Mouse (Mus musculus) naive thymus-derived CD4-positive, alpha-beta T cell, adult 5 months (primary cell): ENCODE results near the gene Asz1. TPM values are rescaled to one million over a fixed set of nuclear protein-coding genes. Genes with fewer than 3 reads are reported as not detected.

ENCODE experiments used
- polyA plus RNA-seq: library from polyadenylated mRNA; unstranded; fragments of 100-300 nt; shearing (Covaris generic); gene quantifications from one replicate; pipeline ENCODE4 v1.2.1, GENCODE M21; 2017

Asz1 gene
- not detected for polyA plus RNA-seq

DNA sequence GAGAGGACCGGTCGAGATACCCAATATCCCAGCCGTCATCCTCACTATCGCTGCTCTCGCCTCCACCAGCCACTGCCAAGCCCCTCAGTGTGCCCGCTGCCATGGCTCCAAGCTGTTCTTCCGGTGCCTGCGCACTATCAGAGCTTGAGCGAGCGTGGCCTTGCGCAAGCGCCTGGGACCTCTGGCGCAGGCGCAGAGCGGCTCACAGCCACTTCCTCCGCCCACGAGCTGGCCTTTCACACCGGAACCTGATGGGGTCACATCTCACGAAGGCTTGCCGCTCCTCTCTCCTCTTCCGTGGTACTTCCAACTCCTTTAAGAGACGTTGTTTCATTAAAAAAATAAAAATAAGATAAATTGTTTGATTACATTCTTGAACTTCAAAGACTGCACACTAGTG lies at the start of gene Asz1:
TSS of gene Asz1 (minus strand) at position 128 of the 400 bp plus-strand sequence.

DNA sequence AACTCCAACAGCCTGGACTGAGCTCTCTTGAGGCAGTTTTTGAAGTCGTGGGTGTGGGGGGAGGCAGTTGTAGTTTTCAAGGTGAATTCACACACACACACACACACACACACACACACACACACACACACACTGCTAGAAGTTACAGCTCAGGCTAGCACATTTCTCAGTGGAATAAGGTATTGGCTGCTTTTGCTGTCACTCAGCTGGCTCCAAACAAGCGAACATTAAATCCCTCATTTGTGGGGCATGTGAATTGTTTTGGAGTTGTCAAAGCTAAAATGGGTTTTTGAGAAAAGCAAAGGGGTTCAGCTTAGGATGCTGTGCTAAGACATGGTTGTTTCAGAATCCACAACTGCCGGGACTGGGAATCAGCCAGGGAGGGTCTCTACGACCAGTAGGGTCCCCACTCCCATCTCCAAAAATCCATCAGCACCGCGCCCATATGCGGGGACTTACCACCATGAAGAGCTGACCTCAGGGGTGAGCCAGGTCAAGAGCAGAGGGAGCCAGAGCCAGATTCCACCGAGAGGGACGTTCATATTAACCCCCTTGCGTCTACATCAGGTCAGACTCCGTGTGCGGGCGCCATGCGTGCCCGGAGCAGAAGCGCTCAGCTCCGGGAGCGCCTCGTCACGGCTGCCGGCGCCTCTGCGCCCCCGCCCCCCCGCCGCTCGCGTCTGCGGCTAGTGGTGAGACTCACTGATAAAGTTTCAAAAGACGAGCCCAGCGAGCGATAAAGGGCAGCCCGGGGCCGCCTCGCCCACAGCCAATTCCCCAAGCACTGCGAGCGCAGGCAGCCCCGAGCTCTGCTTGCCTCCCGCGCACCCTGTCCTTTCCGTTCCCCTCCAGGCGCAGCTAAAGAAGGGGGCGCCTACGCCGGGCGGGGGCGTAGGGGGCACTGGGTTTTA lies 78.9 kb downstream of the Asz1 start, which contains the start of gene Wnt2:
TSS of gene Wnt2 (minus strand) at position 840 of the 911 bp plus-strand sequence.

Other genes with a start within 250 kb of the Asz1 start
- gene Wnt2, start 78.5 kb downstream of the Asz1 start, polyA plus RNA-seq = not detected
- gene Cftr, start 61.6 kb upstream of the Asz1 start, polyA plus RNA-seq = not detected